13 mouse cellular contexts compared by ENCODE assay signal in the genomic region with DNA sequence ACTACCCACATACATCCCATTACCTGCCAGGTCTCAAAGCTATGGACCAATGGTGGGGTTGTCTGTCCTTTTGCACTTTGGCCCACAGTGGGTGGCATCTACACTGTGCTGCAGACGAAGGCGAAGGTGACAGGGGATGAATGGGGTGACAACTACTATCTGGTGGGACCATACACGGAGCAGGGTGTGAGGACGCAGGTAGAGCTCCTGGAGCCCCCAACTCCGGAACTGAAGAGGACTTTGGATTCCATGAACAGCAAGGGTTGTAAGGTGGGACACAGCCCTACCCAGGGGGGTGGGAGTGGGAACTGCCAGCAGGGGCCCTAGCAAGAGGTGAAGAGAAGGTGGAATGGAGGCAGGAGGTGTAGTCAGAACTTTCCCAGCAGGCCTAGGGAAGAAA. TPM values are rescaled to one million over a fixed set of nuclear protein-coding genes. Genes with fewer than 3 reads are reported as not detected.
DNase-seq lines count a peak whose midpoint lies in the region; ATAC-seq and TF ChIP-seq lines count a peak whose summit lies in the region.
"Had no signal": no experiment of that assay in that cellular context is flagged by ENCODE, and none has a peak within 500 bp of the region (broad histone marks: within the 10 kb centered on the region; RNA-seq: fewer than 3 reads in every experiment).

No protein-coding gene starts in this region.

- no peak overlapping the region for H3K4me2 ChIP-seq in forebrain, embryonic 14.5 days (ENCODE audit: low read length)
- H3K4me2 ChIP-seq in hindbrain, embryonic 14.5 days (replicated peaks), result 0 out of 2 replicates have a peak overlapping the region, but pooled peaks have one; percentile 85
- no peak overlapping the region for H3K4me2 ChIP-seq in hindbrain, postnatal 0 days (ENCODE audit: low read depth, low read length)

- peaks cover 7% of the 10 kb centered on the region for H3K27me3 ChIP-seq in forebrain, embryonic 10.5 days (ENCODE audit: poor library complexity, severe bottlenecking)
- no peaks in the 10 kb centered on the region for H3K27me3 ChIP-seq in forebrain, embryonic 14.5 days (replicated peaks; ENCODE audit: control insufficient read depth, insufficient read depth, low read length)
- no peaks in the 10 kb centered on the region for H3K27me3 ChIP-seq in hindbrain, embryonic 14.5 days (ENCODE audit: control insufficient read depth, insufficient read depth, low read length)
- H3K27me3 ChIP-seq in hindbrain, postnatal 0 days (ENCODE audit: insufficient read depth, low read length), result no peaks in the 10 kb centered on the region
- no peaks in the 10 kb centered on the region for H3K27me3 ChIP-seq in E14TG2a.4 (ENCODE audit: insufficient read depth, low read length)
- no peaks in the 10 kb centered on the region for H3K27me3 ChIP-seq in limb, embryonic 10.5 days (ENCODE audit: low read depth, poor library complexity, severe bottlenecking)

- ATAC-seq in forebrain, embryonic 14.5 days, result no peak
- ATAC-seq in hindbrain, embryonic 14.5 days (ENCODE audit: low FRiP score), result no peak
- no peak for ATAC-seq in hindbrain, postnatal 0 days

- peak overlapping the region; percentile 95 for H3K4me3 ChIP-seq in forebrain, embryonic 10.5 days
- H3K4me3 ChIP-seq in forebrain, embryonic 14.5 days (ENCODE audit: low read depth, low read length), result no peak overlapping the region
- H3K4me3 ChIP-seq in hindbrain, embryonic 14.5 days (replicated peaks; ENCODE audit: low read length), result no peak overlapping the region
- no peak overlapping the region for H3K4me3 ChIP-seq in hindbrain, postnatal 0 days (ENCODE audit: low read length)
- peak overlapping the region; percentile 80; the same call in 1 of the 2 replicates for H3K4me3 ChIP-seq in E14TG2a.4 (replicated peaks; ENCODE audit: low read length)
- peak overlapping the region; percentile 35; the same call in 1 of the 2 replicates for H3K4me3 ChIP-seq in limb, embryonic 10.5 days
- H3K4me3 ChIP-seq in layer of hippocampus, adult 2 months, result no peak overlapping the region

- peaks cover 48% of the 10 kb centered on the region for H3K4me1 ChIP-seq in forebrain, embryonic 10.5 days
- H3K4me1 ChIP-seq in forebrain, embryonic 14.5 days (ENCODE audit: control insufficient read depth, insufficient read depth, low read length), result peaks cover 18% of the 10 kb centered on the region
- H3K4me1 ChIP-seq in hindbrain, embryonic 14.5 days (replicated peaks; ENCODE audit: control insufficient read depth, insufficient read depth, low read length), result peaks cover 33% of the 10 kb centered on the region
- peaks cover 17% of the 10 kb centered on the region for H3K4me1 ChIP-seq in hindbrain, postnatal 0 days (ENCODE audit: insufficient read depth, low read length)
- peaks cover 82% of the 10 kb centered on the region for H3K4me1 ChIP-seq in E14TG2a.4 (replicated peaks; ENCODE audit: low read depth, low read length)
- H3K4me1 ChIP-seq in limb, embryonic 10.5 days, result peaks cover 52% of the 10 kb centered on the region

- TF ChIP-seq CTCF in hindbrain, postnatal 0 days (IDR thresholded peaks at IDR 0.05; ENCODE audit: low read depth), result no peak
- no peak for TF ChIP-seq CTCF in E14TG2a.4 (conservative IDR thresholded peaks at IDR 0.05; ENCODE audit: low read length)
- no peak for TF ChIP-seq CTCF in layer of hippocampus, adult 2 months (conservative IDR thresholded peaks at IDR 0.05)

- H3K9ac ChIP-seq in forebrain, embryonic 14.5 days (ENCODE audit: low read length), result no peak overlapping the region
- no peak overlapping the region for H3K9ac ChIP-seq in hindbrain, embryonic 14.5 days
- no peak overlapping the region for H3K9ac ChIP-seq in hindbrain, postnatal 0 days (replicated peaks; ENCODE audit: low read length)

- WGBS in forebrain, embryonic 10.5 days, result 89% methylated on average over 5 of the region's 5 CpGs
- WGBS in forebrain, embryonic 14.5 days, result 94% methylated on average over 5 of the region's 5 CpGs
- WGBS in hindbrain, embryonic 14.5 days, result 93% methylated on average over 5 of the region's 5 CpGs
- 94% methylated on average over 5 of the region's 5 CpGs for WGBS in hindbrain, postnatal 0 days
- WGBS in limb, embryonic 10.5 days, result 93% methylated on average over 5 of the region's 5 CpGs

- no peak overlapping the region for H3K27ac ChIP-seq in forebrain, embryonic 10.5 days
- no peak overlapping the region for H3K27ac ChIP-seq in forebrain, embryonic 14.5 days (ENCODE audit: low read depth, low read length)
- no peak overlapping the region for H3K27ac ChIP-seq in hindbrain, embryonic 14.5 days
- H3K27ac ChIP-seq in hindbrain, postnatal 0 days, result no peak overlapping the region
- H3K27ac ChIP-seq in limb, embryonic 10.5 days, result no peak overlapping the region; the same call in 1 of the 2 replicates
- no peak overlapping the region for H3K27ac ChIP-seq in layer of hippocampus, adult 2 months

- DNase-seq in forebrain, embryonic 10.5 days (ENCODE audit: extremely low spot score, low spot score), result no peak
- DNase-seq in forebrain, embryonic 14.5 days (ENCODE audit: low spot score), result no peak
- no peak for DNase-seq in hindbrain, embryonic 14.5 days (ENCODE audit: low spot score)
- DNase-seq in hindbrain, postnatal 0 days (ENCODE audit: low spot score), result no peak
- no peak for DNase-seq in limb, embryonic 10.5 days (ENCODE audit: low spot score)
- no peak for DNase-seq in adrenal gland, adult 8-10 months
- no peak for DNase-seq in layer of hippocampus, adult 2 months (ENCODE audit: low spot score in 2 of 2)
- DNase-seq: kidney, adult 2 months; lung, adult 18-20 months had no signal

- no peaks in the 10 kb centered on the region for H3K9me3 ChIP-seq in forebrain, embryonic 10.5 days
- no peaks in the 10 kb centered on the region for H3K9me3 ChIP-seq in forebrain, embryonic 14.5 days (replicated peaks; ENCODE audit: control insufficient read depth, low read length)
- H3K9me3 ChIP-seq in hindbrain, embryonic 14.5 days (ENCODE audit: control insufficient read depth, low read length), result no peaks in the 10 kb centered on the region
- H3K9me3 ChIP-seq in hindbrain, postnatal 0 days (ENCODE audit: low read length), result no peaks in the 10 kb centered on the region
- no peaks in the 10 kb centered on the region for H3K9me3 ChIP-seq in E14TG2a.4 (ENCODE audit: low read length)
- H3K9me3 ChIP-seq in limb, embryonic 10.5 days (replicated peaks), result no peaks in the 10 kb centered on the region

- peaks cover 37% of the 10 kb centered on the region for H3K36me3 ChIP-seq in forebrain, embryonic 10.5 days (replicated peaks)
- H3K36me3 ChIP-seq in forebrain, embryonic 14.5 days (ENCODE audit: control insufficient read depth, insufficient read depth, low read length), result peaks cover 21% of the 10 kb centered on the region
- peaks cover 22% of the 10 kb centered on the region for H3K36me3 ChIP-seq in hindbrain, embryonic 14.5 days (replicated peaks; ENCODE audit: control insufficient read depth, insufficient read depth)
- peaks cover under 1% of the 10 kb centered on the region; the same call in 1 of the 2 replicates for H3K36me3 ChIP-seq in hindbrain, postnatal 0 days (ENCODE audit: insufficient read depth, low read length)
- peaks cover 25% of the 10 kb centered on the region for H3K36me3 ChIP-seq in E14TG2a.4 (ENCODE audit: insufficient read depth, low read length)
- peaks cover 38% of the 10 kb centered on the region for H3K36me3 ChIP-seq in limb, embryonic 10.5 days

RNA-seq across cellular contexts. Expression of gene Ruvbl2, which starts 1.5 kb away (rescaled TPM):
- polyA plus RNA-seq in forebrain, embryonic 10.5 days (2016; fragmentation: Nextera tagmentation; extraction: Ambion mirVana), result 235 and 237 TPM in 2 replicates
- polyA plus RNA-seq in forebrain, embryonic 14.5 days (2014; fragmentation: Nextera tagmentation; extraction: Ambion mirVana), result 144 and 153 TPM in 2 replicates
- 83.9 and 93.5 TPM in 2 replicates for polyA plus RNA-seq in hindbrain, embryonic 14.5 days (2014; fragmentation: Nextera tagmentation; extraction: Ambion mirVana)
- total RNA-seq in hindbrain, postnatal 0 days (2014; rRNA removed), result 147 and 161 TPM in 2 replicates
- 82.9 and 88.9 TPM in 2 replicates for polyA plus RNA-seq in hindbrain, postnatal 0 days (2015; fragmentation: Nextera tagmentation; extraction: Ambion mirVana)
- 228 and 283 TPM in 2 replicates for polyA plus RNA-seq in limb, embryonic 10.5 days (2016; fragmentation: Nextera tagmentation; extraction: Ambion mirVana)
- total RNA-seq in adrenal gland, adult 8-10 months (2022), result 10 to 100 TPM; 36.8 to 43.8 (median 38.8) TPM
- total RNA-seq in layer of hippocampus, adult 2 months (2021), result 10 to 100 TPM; 35.0 to 37.2 TPM

RNA-seq across cellular contexts. Expression of gene Gys1, which starts 1.8 kb away (rescaled TPM):
- polyA plus RNA-seq in forebrain, embryonic 10.5 days (2016; fragmentation: Nextera tagmentation; extraction: Ambion mirVana), result 39.0 and 41.6 TPM in 2 replicates
- polyA plus RNA-seq in forebrain, embryonic 14.5 days (2014; fragmentation: Nextera tagmentation; extraction: Ambion mirVana), result 13.4 and 15.5 TPM in 2 replicates
- 17.8 and 21.6 TPM in 2 replicates for polyA plus RNA-seq in hindbrain, embryonic 14.5 days (2014; fragmentation: Nextera tagmentation; extraction: Ambion mirVana)
- 21.1 and 22.4 TPM in 2 replicates for total RNA-seq in hindbrain, postnatal 0 days (2014; rRNA removed)
- polyA plus RNA-seq in hindbrain, postnatal 0 days (2015; fragmentation: Nextera tagmentation; extraction: Ambion mirVana), result 16.1 and 16.4 TPM in 2 replicates
- 42.6 and 44.9 TPM in 2 replicates for polyA plus RNA-seq in limb, embryonic 10.5 days (2016; fragmentation: Nextera tagmentation; extraction: Ambion mirVana)
- 10 to 100 TPM; 28.5 to 33.9 (median 29.8) TPM for total RNA-seq in adrenal gland, adult 8-10 months (2022)
- total RNA-seq in layer of hippocampus, adult 2 months (2021), result 10 to 100 TPM; 16.1 to 20.3 TPM

RNA-seq across cellular contexts. Expression of gene Lhb, which starts 15.8 kb away (rescaled TPM):
- polyA plus RNA-seq in forebrain, embryonic 10.5 days (2016; fragmentation: Nextera tagmentation; extraction: Ambion mirVana), result not detected in 2 replicates
- 0.46 TPM in 1 of 2 replicates, not detected in the other for polyA plus RNA-seq in forebrain, embryonic 14.5 days (2014; fragmentation: Nextera tagmentation; extraction: Ambion mirVana)
- 1.2 and 2.0 TPM in 2 replicates for polyA plus RNA-seq in hindbrain, embryonic 14.5 days (2014; fragmentation: Nextera tagmentation; extraction: Ambion mirVana)
- 1.3 TPM in 1 of 2 replicates, not detected in the other for total RNA-seq in hindbrain, postnatal 0 days (2014; rRNA removed)
- polyA plus RNA-seq in hindbrain, postnatal 0 days (2015; fragmentation: Nextera tagmentation; extraction: Ambion mirVana), result 0.60 and 0.74 TPM in 2 replicates
- not detected in 2 replicates for polyA plus RNA-seq in limb, embryonic 10.5 days (2016; fragmentation: Nextera tagmentation; extraction: Ambion mirVana)
- not detected for total RNA-seq in adrenal gland, adult 8-10 months (2022)
- not detected for total RNA-seq in layer of hippocampus, adult 2 months (2021)
- total RNA-seq: adrenal gland, adult 18-20 months; left cerebral cortex, adult 18-20 months had no signal
- polyA plus RNA-seq: kidney, adult 2 months; neural tube, embryonic 14.5 days had no signal

RNA-seq across cellular contexts. Expression of gene Ntf5, which starts 22.9 kb away (rescaled TPM):
- 0.46 and 0.87 TPM in 2 replicates for polyA plus RNA-seq in forebrain, embryonic 10.5 days (2016; fragmentation: Nextera tagmentation; extraction: Ambion mirVana)
- 0.22 TPM in 1 of 2 replicates, not detected in the other for polyA plus RNA-seq in forebrain, embryonic 14.5 days (2014; fragmentation: Nextera tagmentation; extraction: Ambion mirVana)
- 0.13 TPM in 1 of 2 replicates, not detected in the other for polyA plus RNA-seq in hindbrain, embryonic 14.5 days (2014; fragmentation: Nextera tagmentation; extraction: Ambion mirVana)
- 0.16 TPM in 1 of 2 replicates, not detected in the other for total RNA-seq in hindbrain, postnatal 0 days (2014; rRNA removed)
- 0.14 and 0.16 TPM in 2 replicates for polyA plus RNA-seq in hindbrain, postnatal 0 days (2015; fragmentation: Nextera tagmentation; extraction: Ambion mirVana)
- 2.1 and 2.2 TPM in 2 replicates for polyA plus RNA-seq in limb, embryonic 10.5 days (2016; fragmentation: Nextera tagmentation; extraction: Ambion mirVana)
- total RNA-seq in adrenal gland, adult 8-10 months (2022), result under 1 TPM in 3 of 4 experiments, not detected in 1; 0.13 to 0.22 (median 0.20) TPM
- total RNA-seq in layer of hippocampus, adult 2 months (2021), result not detected
- polyA plus RNA-seq: neural tube, embryonic 14.5 days had no signal

RNA-seq across cellular contexts. Expression of gene Ftl1, which starts 23.2 kb away (rescaled TPM):
- polyA plus RNA-seq in forebrain, embryonic 10.5 days (2016; fragmentation: Nextera tagmentation; extraction: Ambion mirVana), result 5,105 and 5,277 TPM in 2 replicates
- 6,238 and 6,800 TPM in 2 replicates for polyA plus RNA-seq in forebrain, embryonic 14.5 days (2014; fragmentation: Nextera tagmentation; extraction: Ambion mirVana)
- 4,936 and 5,483 TPM in 2 replicates for polyA plus RNA-seq in hindbrain, embryonic 14.5 days (2014; fragmentation: Nextera tagmentation; extraction: Ambion mirVana)
- 2,068 and 2,255 TPM in 2 replicates for total RNA-seq in hindbrain, postnatal 0 days (2014; rRNA removed)
- 4,654 and 4,668 TPM in 2 replicates for polyA plus RNA-seq in hindbrain, postnatal 0 days (2015; fragmentation: Nextera tagmentation; extraction: Ambion mirVana)
- 5,063 and 5,416 TPM in 2 replicates for polyA plus RNA-seq in limb, embryonic 10.5 days (2016; fragmentation: Nextera tagmentation; extraction: Ambion mirVana)
- 1,000 to 10,000 TPM; 1,223 to 1,354 (median 1,306) TPM for total RNA-seq in adrenal gland, adult 8-10 months (2022)
- 100 to 1,000 TPM; 186 to 204 TPM for total RNA-seq in layer of hippocampus, adult 2 months (2021)

Comparison
In these comparisons a context has a peak if more than half of its experiments do, and no peak if none do; other contexts are left out.
1. H3K4me3 ChIP-seq: peak in forebrain, embryonic 10.5 days (single experiment), E14TG2a.4 (single experiment) and limb, embryonic 10.5 days (single experiment); none in forebrain, embryonic 14.5 days (single experiment), hindbrain, embryonic 14.5 days (single experiment), hindbrain, postnatal 0 days (single experiment) and layer of hippocampus, adult 2 months (single experiment).